Mouse (Mus musculus) midbrain, postnatal 0 days (tissue): ENCODE results near the gene Inpp5f. TPM values are rescaled to one million over a fixed set of nuclear protein-coding genes. Genes with fewer than 3 reads are reported as not detected.

Source experiments
- ATAC-seq: fragments of 200-750 bp; cut with Nextera tagmentation; 2 replicates; pipeline ENCODE4 v1.8.0; 2017; ENCODE audit warnings: moderate number of reproducible peaks, mild to moderate bottlenecking, moderate TSS enrichment, moderate library complexity; ENCODE audit not compliant: low FRiP score
- DNase-seq: peaks from one replicate; pipeline ENCODE4 v3.0.0-alpha.2; 2015; ENCODE audit warnings: low spot score
- H3K27ac ChIP-seq: fragments of 300-500 bp; sonication (generic); 2 replicates; pipeline ENCODE4 v1.5.1; 2014; ENCODE audit warnings: low read depth, mild to moderate bottlenecking, low read length, mixed read lengths
- H3K27me3 ChIP-seq: fragments of 300-500 bp; sonication (generic); 2 replicates; pipeline ENCODE4 v1.6.1; 2014; ENCODE audit warnings: low read length, control low read depth, mixed read lengths; ENCODE audit not compliant: insufficient read depth
- H3K36me3 ChIP-seq: fragments of 300-500 bp; sonication (generic); 2 replicates; pipeline ENCODE4 v1.6.1; 2014; ENCODE audit warnings: low read length, control low read depth, mixed read lengths; ENCODE audit not compliant: insufficient read depth
- H3K4me1 ChIP-seq: fragments of 300-500 bp; sonication (generic); 2 replicates; pipeline ENCODE4 v1.6.1; 2014; ENCODE audit warnings: mild to moderate bottlenecking, control low read depth, antibody characterized with exemption, low read length, mixed read lengths; ENCODE audit not compliant: insufficient read depth
- H3K4me2 ChIP-seq: fragments of 300-500 bp; sonication (generic); 2 replicates; pipeline ENCODE4 v1.6.1; 2014; ENCODE audit warnings: low read depth, mild to moderate bottlenecking, low read length, mixed read lengths; ENCODE audit not compliant: poor library complexity, severe bottlenecking
- H3K4me3 ChIP-seq: fragments of 300-500 bp; sonication (generic); 2 replicates; pipeline ENCODE4 v1.5.1; 2014; ENCODE audit warnings: low read depth, mild to moderate bottlenecking, low read length, moderate library complexity
- H3K9ac ChIP-seq: fragments of 300-500 bp; sonication (generic); replicated peaks from 2 replicates; pipeline ENCODE4 v1.6.1; 2014; ENCODE audit warnings: mild to moderate bottlenecking, low read length, moderate library complexity, mixed read lengths; ENCODE audit not compliant: poor library complexity, severe bottlenecking
- H3K9me3 ChIP-seq: fragments of 300-500 bp; sonication (generic); 2 replicates; pipeline ENCODE4 v1.6.1; 2016; ENCODE audit warnings: low read length, control low read depth
- CTCF ChIP-seq: IDR thresholded peaks from 2 replicates; pipeline ENCODE4 v1.5.1; 2016; ENCODE audit warnings: antibody characterized with exemption, mild to moderate bottlenecking
- WGBS: fragments of 180-500 bp; shearing (Covaris S2); extraction: QIAGEN DNeasy Blood & Tissue Kit; methylation state at CpG from one replicate; pipeline ENCODE4 v1.1.7; 2014; 5-methylcytosine and 5-hydroxymethylcytosine counted together
- polyA plus RNA-seq: library from polyadenylated mRNA; unstranded; fragments of >200 nt; fragmentation: Nextera tagmentation; extraction: Ambion mirVana; gene quantifications from 2 replicates; pipeline ENCODE4 v1.2.1, GENCODE M21; 2015
- total RNA-seq: library from RNA; depleted of rRNA; stranded (reverse); fragments of >200 nt; gene quantifications from 2 replicates; pipeline ENCODE4 v1.2.3, GENCODE M21; 2014

Inpp5f gene
- total and polyA plus RNA-seq, 2 experiments from 2014 or later, result 424 to 503 TPM

DNA sequence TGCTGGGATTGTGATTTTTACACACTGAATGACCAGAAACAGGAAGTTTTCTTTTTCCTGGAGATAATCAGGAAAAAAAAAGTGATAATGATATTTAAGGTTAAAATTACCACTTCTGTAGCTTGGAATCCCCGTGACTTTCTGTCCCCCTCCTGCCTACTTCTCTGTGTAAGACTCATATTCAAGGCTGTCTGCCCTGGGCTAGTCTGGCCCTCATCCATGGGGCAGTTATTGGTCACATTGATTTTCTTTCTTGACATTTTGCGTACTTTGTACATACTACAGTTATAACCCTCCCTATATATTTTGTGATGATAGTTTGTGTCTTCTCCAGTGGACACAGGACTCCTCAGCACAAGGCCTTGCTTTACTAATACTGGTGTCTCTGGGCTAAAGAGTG, 2.5 kb downstream of the Inpp5f start:
- H3K4me2 ChIP-seq, result no peak overlapping the region
- H3K9me3 ChIP-seq, result no peaks in the 10 kb centered on the region
- no peaks in the 10 kb centered on the region for H3K27me3 ChIP-seq
- DNase-seq (no peak), ATAC-seq (no peak)
- WGBS, result 86% methylated on average over 2 of the region's 2 CpGs
- H3K9ac ChIP-seq, result no peak overlapping the region
- H3K4me3 ChIP-seq, result no peak overlapping the region
- H3K36me3 ChIP-seq, result no peaks in the 10 kb centered on the region
- no peak for TF ChIP-seq CTCF
- H3K4me1 ChIP-seq, result no peaks in the 10 kb centered on the region
- no peak overlapping the region for H3K27ac ChIP-seq

DNA sequence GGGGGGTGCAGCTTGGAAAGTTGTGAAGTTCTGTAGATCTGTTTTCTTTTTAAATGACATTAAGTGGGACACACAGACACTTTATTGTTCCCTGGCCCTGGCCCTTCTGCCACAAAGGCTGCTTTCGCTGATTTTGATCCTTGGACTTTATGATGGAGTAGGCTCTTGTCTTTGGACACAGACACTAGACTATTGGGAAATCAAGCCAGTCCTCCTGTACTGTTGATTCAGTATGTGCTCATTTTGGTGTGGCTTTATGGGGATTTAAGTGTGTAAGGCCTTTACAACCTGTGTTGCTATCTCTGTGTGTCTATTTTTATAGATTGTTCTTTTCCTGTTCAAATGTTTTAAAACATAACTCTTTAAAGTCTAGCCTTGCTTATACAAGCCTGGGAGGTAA, 6.5 kb downstream of the Inpp5f start:
- WGBS, result 92% methylated on average over 1 of the region's 1 CpGs
- Histone ChIP-seq H3K4me1 (no peaks in the 10 kb centered on the region), H3K9ac (no peak overlapping the region), H3K27ac (no peak overlapping the region), H3K36me3 (no peaks in the 10 kb centered on the region), H3K4me2 (no peak overlapping the region), H3K4me3 (no peak overlapping the region), H3K27me3 (no peaks in the 10 kb centered on the region), H3K9me3 (no peaks in the 10 kb centered on the region)
- TF ChIP-seq CTCF, result no peak
- DNase-seq, result no peak
- no peak for ATAC-seq

DNA sequence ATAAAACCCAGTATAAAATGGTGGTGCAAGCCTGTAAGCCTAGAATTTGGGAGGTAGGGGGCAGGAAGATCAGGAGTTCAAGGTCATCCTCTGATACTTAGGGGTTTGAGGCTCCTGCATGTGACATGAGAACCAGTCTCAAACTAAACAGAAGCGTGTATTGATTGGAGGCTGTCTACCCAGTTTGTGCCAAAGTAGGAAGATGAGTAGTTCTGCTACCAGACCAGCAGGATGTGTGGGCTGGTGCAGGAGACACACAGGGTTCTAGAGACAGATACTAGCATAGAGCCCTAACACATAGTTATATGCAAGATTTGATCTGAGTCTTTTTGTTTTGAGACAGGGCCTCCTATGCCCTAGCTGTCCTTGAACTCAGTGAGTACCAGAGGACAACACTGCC, 9.1 kb downstream of the Inpp5f start:
- no peaks in the 10 kb centered on the region for H3K4me1 ChIP-seq
- H3K4me2 ChIP-seq, result no peak overlapping the region
- H3K36me3 ChIP-seq, result no peaks in the 10 kb centered on the region
- H3K27me3 ChIP-seq, result no peaks in the 10 kb centered on the region
- H3K27ac ChIP-seq, result no peak overlapping the region
- H3K9me3 ChIP-seq, result no peaks in the 10 kb centered on the region
- ATAC-seq (no peak), DNase-seq (no peak)
- no peak overlapping the region for H3K9ac ChIP-seq
- H3K4me3 ChIP-seq, result no peak overlapping the region
- no peak for TF ChIP-seq CTCF
- WGBS, result 96% methylated on average over 1 of the region's 1 CpGs

DNA sequence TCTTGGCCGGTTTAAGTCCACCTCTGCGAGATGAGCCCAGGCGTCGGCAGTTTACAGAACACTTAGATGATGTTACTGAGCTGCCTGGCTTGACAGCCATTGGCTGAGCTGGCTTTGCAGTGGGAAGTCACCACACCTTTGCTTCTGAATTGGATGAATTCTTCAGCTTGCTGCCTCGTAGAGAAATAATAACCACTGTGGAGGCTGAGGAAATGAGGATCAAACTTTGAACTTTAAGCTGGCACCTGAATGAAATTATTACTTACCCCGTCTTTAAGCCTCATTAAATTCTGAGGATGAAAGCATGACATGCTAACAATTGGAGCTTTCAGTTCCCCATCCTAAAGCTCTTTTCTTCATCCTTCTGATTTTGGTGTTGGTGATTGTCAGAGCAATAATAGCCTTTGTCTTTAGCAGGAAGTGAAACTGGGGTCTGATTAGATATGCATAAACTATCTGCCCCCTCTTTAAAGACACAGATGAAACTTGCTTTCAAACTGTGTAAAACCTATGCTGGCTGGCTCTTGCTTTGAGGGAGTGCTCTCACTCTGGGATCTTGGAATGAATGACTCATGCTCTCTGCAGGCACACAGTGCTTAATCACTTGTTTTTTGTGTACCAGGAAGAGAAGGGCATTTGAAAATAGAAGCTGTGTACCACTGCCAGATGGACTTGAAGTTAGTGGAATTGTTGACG, 11.3 kb downstream of the Inpp5f start:
- Histone ChIP-seq H3K9ac (no peak overlapping the region), H3K4me3 (no peak overlapping the region), H3K4me1 (no peaks in the 10 kb centered on the region), H3K36me3 (no peaks in the 10 kb centered on the region), H3K27ac (no peak overlapping the region), H3K9me3 (no peaks in the 10 kb centered on the region), H3K27me3 (no peaks in the 10 kb centered on the region), H3K4me2 (no peak overlapping the region)
- WGBS, result 34% methylated on average over 7 of the region's 7 CpGs
- no peak for DNase-seq
- no peak for TF ChIP-seq CTCF
- ATAC-seq, result no peak

DNA sequence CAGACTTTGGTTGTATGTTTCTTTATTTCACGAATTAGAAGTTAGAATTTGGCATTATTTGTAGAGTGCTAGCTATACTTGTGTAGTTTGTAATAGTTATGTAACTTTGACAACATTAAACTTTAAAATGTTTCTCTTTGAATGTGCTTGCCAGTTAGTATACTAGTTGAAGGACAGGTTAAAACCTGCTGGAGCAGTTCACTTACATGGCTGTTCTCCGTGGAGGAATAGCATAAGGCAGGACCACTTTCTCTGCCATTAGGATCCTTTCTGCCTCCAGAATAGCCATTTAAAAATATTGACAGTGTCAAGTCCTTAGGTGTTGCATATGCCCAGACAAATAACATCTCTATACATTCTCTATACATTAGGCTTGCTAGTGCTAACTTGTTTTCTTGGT, 11.9 kb downstream of the Inpp5f start:
- no peak overlapping the region for H3K27ac ChIP-seq
- H3K27me3 ChIP-seq, result no peaks in the 10 kb centered on the region
- H3K9me3 ChIP-seq, result no peaks in the 10 kb centered on the region
- H3K36me3 ChIP-seq, result no peaks in the 10 kb centered on the region
- H3K4me3 ChIP-seq, result no peak overlapping the region
- no peak overlapping the region for H3K4me2 ChIP-seq
- ATAC-seq (no peak), DNase-seq (no peak)
- 62% methylated on average over 2 of the region's 2 CpGs for WGBS
- no peaks in the 10 kb centered on the region for H3K4me1 ChIP-seq
- TF ChIP-seq CTCF, result no peak
- H3K9ac ChIP-seq, result no peak overlapping the region

DNA sequence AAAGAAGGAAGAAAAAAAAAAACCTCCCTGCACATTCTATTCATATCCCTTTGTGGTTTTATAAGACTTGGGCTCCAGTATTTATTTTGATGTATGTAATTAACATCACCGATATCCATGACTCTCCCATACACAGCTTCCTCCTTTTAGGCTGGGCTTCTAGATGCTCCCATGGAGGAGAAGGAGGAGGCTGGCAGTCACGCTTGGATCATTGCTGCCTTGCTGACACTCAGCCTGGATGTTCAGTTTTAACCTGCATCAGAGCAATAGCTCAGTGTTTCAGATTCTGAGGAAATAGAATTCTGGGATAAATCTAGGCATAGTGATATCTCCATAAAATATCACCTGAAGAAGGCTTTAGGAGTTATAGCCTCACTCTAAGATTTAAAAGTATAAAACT, 14.3 kb downstream of the Inpp5f start:
- DNase-seq (no peak), ATAC-seq (no peak)
- H3K27ac ChIP-seq, result no peak overlapping the region
- H3K9ac ChIP-seq, result no peak overlapping the region
- no peaks in the 10 kb centered on the region for H3K9me3 ChIP-seq
- H3K4me3 ChIP-seq, result no peak overlapping the region
- no peaks in the 10 kb centered on the region for H3K4me1 ChIP-seq
- H3K27me3 ChIP-seq, result no peaks in the 10 kb centered on the region
- whole genome bisulfite sequencing, result 95% methylated on average over 2 of the region's 2 CpGs
- no peaks in the 10 kb centered on the region for H3K36me3 ChIP-seq
- TF ChIP-seq CTCF, result no peak
- H3K4me2 ChIP-seq, result no peak overlapping the region
